Mouse (Mus musculus) neural tube, embryonic 11.5 days (tissue): ENCODE measurements around the gene Anxa4. TPM values are rescaled to one million over a fixed set of nuclear protein-coding genes. Genes with fewer than 3 reads are reported as not detected.

Experiments
- ATAC-seq: fragments of 200-750 bp; cut with Nextera tagmentation; 2 replicates; pipeline ENCODE4 v1.8.0; 2017; ENCODE audit warnings: moderate number of reproducible peaks, mild to moderate bottlenecking, moderate TSS enrichment, moderate library complexity; ENCODE audit not compliant: insufficient read depth, low FRiP score, low TSS enrichment
- DNase-seq: peaks from one replicate; pipeline ENCODE4 v3.0.0-alpha.2; 2015; ENCODE audit warnings: low spot score
- H3K27ac ChIP-seq: fragments of 300-500 bp; sonication (generic); 2 replicates; pipeline ENCODE4 v1.5.1; 2014; ENCODE audit warnings: low read depth, mild to moderate bottlenecking, low read length
- H3K27me3 ChIP-seq: fragments of 300-500 bp; sonication (generic); 2 replicates; pipeline ENCODE4 v1.6.1; 2014; ENCODE audit warnings: mild to moderate bottlenecking, low read length, mixed read lengths; ENCODE audit not compliant: control insufficient read depth, insufficient read depth
- H3K36me3 ChIP-seq: fragments of 300-500 bp; sonication (generic); 2 replicates; pipeline ENCODE4 v1.6.1; 2014; ENCODE audit warnings: mild to moderate bottlenecking, low read length, moderate library complexity, mixed read lengths; ENCODE audit not compliant: control insufficient read depth, insufficient read depth
- H3K4me1 ChIP-seq: fragments of 300-500 bp; sonication (generic); 2 replicates; pipeline ENCODE4 v1.6.1; 2014; ENCODE audit warnings: low read length, mixed read lengths; ENCODE audit not compliant: control insufficient read depth, insufficient read depth
- H3K4me2 ChIP-seq: fragments of 300-500 bp; sonication (generic); 2 replicates; pipeline ENCODE4 v1.6.1; 2014; ENCODE audit warnings: low read depth, mild to moderate bottlenecking, moderate library complexity
- H3K4me3 ChIP-seq: fragments of 300-500 bp; sonication (generic); 2 replicates; pipeline ENCODE4 v1.5.1; 2014; ENCODE audit warnings: low read depth, low read length
- H3K9ac ChIP-seq: fragments of 300-500 bp; sonication (generic); 2 replicates; pipeline ENCODE4 v1.6.1; 2014; ENCODE audit warnings: mild to moderate bottlenecking, low read length
- H3K9me3 ChIP-seq: fragments of 300-500 bp; sonication (generic); 2 replicates; pipeline ENCODE4 v1.6.1; 2016; ENCODE audit warnings: low read length; ENCODE audit not compliant: control insufficient read depth
- WGBS: fragments of 180-500 bp; shearing (Covaris S2); extraction: QIAGEN DNeasy Blood & Tissue Kit; methylation state at CpG from one replicate; pipeline ENCODE4 v1.1.7; 2014; 5-methylcytosine and 5-hydroxymethylcytosine counted together
- polyA plus RNA-seq: library from polyadenylated mRNA; unstranded; fragments of >200 nt; fragmentation: Nextera tagmentation; extraction: Ambion mirVana; gene quantifications from 2 replicates; pipeline ENCODE4 v1.2.1, GENCODE M21; 2014

Gene Anxa4
- polyA plus RNA-seq, 1 experiment from 2014 or later, result 6.9 TPM

DNA sequence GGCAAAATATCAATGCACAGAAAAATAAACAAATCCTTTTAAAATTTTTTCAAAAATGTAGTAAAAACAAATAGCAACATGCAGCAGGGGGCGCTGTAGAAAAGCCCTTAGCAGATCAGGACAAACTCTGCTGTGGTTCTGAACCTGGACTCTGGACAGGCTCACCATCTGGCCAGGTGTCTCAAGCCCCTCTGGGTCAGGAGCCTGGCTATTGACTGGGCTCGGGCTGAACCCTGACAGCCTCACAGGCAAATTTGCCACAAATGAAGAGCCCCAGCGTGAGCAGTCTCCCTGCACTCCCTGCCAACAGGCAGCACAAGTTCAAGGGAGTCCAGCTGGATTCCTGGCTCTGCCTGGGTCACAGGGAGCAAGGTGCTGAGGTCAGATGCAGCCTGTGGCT lies 20.0 kb upstream of the Anxa4 start:
- Histone ChIP-seq H3K4me3 (no peak overlapping the region), H3K27me3 (no peaks in the 10 kb centered on the region), H3K4me1 (no peaks in the 10 kb centered on the region), H3K27ac (no peak overlapping the region), H3K36me3 (no peaks in the 10 kb centered on the region), H3K9me3 (no peaks in the 10 kb centered on the region), H3K9ac (no peak overlapping the region), H3K4me2 (no peak overlapping the region)
- 19% methylated on average over 3 of the region's 3 CpGs for WGBS
- ATAC-seq, result no peak
- DNase-seq, result peak; percentile 42

- Histone ChIP-seq H3K4me2 (no peak overlapping the region), H3K9ac (no peak overlapping the region), H3K9me3 (no peaks in the 10 kb centered on the region), H3K27me3 (no peaks in the 10 kb centered on the region), H3K27ac (no peak overlapping the region), H3K4me1 (no peaks in the 10 kb centered on the region), H3K4me3 (no peak overlapping the region), H3K36me3 (no peaks in the 10 kb centered on the region)
- 67% methylated on average over 4 of the region's 4 CpGs for WGBS
- DNase-seq, result no peak
- no peak for ATAC-seq
These were observed 19.5 kb upstream of the Anxa4 start for GRCm38 (mm10) chr6:86812919-86813318.

GRCm38 (mm10) chr6:86806455-86807086 lies 13.2 kb upstream of the Anxa4 start:
- Histone ChIP-seq H3K27me3 (no peaks in the 10 kb centered on the region), H3K27ac (no peak overlapping the region), H3K36me3 (no peaks in the 10 kb centered on the region), H3K9ac (no peak overlapping the region), H3K4me1 (no peaks in the 10 kb centered on the region), H3K4me2 (no peak overlapping the region), H3K4me3 (no peak overlapping the region), H3K9me3 (no peaks in the 10 kb centered on the region)
- 5% methylated on average over 5 of the region's 5 CpGs for WGBS
- DNase-seq (peak; percentile 58), ATAC-seq (no peak)

- H3K9me3 ChIP-seq, result no peaks in the 10 kb centered on the region
- H3K27me3 ChIP-seq, result no peaks in the 10 kb centered on the region
- no peak overlapping the region for H3K4me2 ChIP-seq
- ATAC-seq (no peak), DNase-seq (no peak)
- WGBS, result 86% methylated on average over 3 of the region's 3 CpGs
- no peaks in the 10 kb centered on the region for H3K36me3 ChIP-seq
- H3K4me3 ChIP-seq, result no peak overlapping the region
- H3K9ac ChIP-seq, result no peak overlapping the region
- no peaks in the 10 kb centered on the region for H3K4me1 ChIP-seq
- H3K27ac ChIP-seq, result no peak overlapping the region
These were observed 11.3 kb upstream of the Anxa4 start for GRCm38 (mm10) chr6:86804646-86805045.

- Histone ChIP-seq H3K36me3 (no peaks in the 10 kb centered on the region), H3K27ac (no peak overlapping the region), H3K9ac (no peak overlapping the region), H3K27me3 (no peaks in the 10 kb centered on the region), H3K9me3 (no peaks in the 10 kb centered on the region), H3K4me1 (no peaks in the 10 kb centered on the region), H3K4me2 (no peak overlapping the region), H3K4me3 (no peak overlapping the region)
- no peak for DNase-seq
- ATAC-seq, result no peak
- 45% methylated on average over 11 of the region's 11 CpGs for WGBS
These were observed 8.0 kb upstream of the Anxa4 start for GRCm38 (mm10) chr6:86801431-86801830.

GRCm38 (mm10) chr6:86800467-86800866 lies 7.1 kb upstream of the Anxa4 start:
- no peaks in the 10 kb centered on the region for H3K36me3 ChIP-seq
- H3K4me2 ChIP-seq, result no peak overlapping the region
- no peak for ATAC-seq
- DNase-seq, result no peak
- no peak overlapping the region for H3K9ac ChIP-seq
- no peak overlapping the region for H3K27ac ChIP-seq
- no peaks in the 10 kb centered on the region for H3K27me3 ChIP-seq
- H3K4me3 ChIP-seq, result no peak overlapping the region
- no peaks in the 10 kb centered on the region for H3K4me1 ChIP-seq
- no peaks in the 10 kb centered on the region for H3K9me3 ChIP-seq
- WGBS, result 90% methylated on average over 3 of the region's 3 CpGs

GRCm38 (mm10) chr6:86797455-86797854 lies 4.1 kb upstream of the Anxa4 start:
- whole genome bisulfite sequencing, result 65% methylated on average over 4 of the region's 4 CpGs

DNA sequence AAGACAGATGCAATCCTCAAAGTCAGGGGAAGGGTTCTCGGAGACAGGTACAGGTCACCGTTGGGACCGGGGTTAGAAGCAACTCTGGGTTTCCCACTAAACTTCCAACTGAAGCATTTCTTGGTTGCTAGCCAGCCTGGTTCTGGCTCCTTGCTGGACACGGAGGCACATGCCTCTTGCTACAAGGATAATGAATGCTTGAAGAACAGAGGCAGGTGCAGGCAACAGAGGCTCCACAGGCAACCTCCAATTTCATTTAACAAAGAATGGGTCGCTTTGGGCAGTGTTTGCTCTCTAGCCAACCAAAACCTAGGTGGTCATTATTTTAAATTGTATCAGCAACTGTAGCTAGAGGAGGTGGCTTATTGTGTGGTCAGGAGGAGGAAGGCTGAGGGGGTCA lies 573 bp upstream of the Anxa4 start:
- H3K4me1 ChIP-seq, result peaks cover 2% of the 10 kb centered on the region; the same call in 1 of the 2 replicates
- ATAC-seq, result no peak
- H3K9ac ChIP-seq, result no peak overlapping the region
- H3K4me3 ChIP-seq, result peak overlapping the region; percentile 50; the same call in 1 of the 2 replicates
- H3K27me3 ChIP-seq, result peaks cover 13% of the 10 kb centered on the region
- H3K36me3 ChIP-seq, result no peaks in the 10 kb centered on the region
- no peaks in the 10 kb centered on the region for H3K9me3 ChIP-seq
- no peak overlapping the region for H3K27ac ChIP-seq
- WGBS, result 50% methylated on average over 5 of the region's 5 CpGs
- peak overlapping the region; percentile 97; the same call in 1 of the 2 replicates for H3K4me2 ChIP-seq
- DNase-seq, result no peak

More at GRCm38 (mm10) chr6:86797455-86797854, 4.1 kb upstream of the Anxa4 start:
- Histone ChIP-seq H3K36me3 (no peaks in the 10 kb centered on the region), H3K4me3 (no peak overlapping the region), H3K4me1 (peaks cover 2% of the 10 kb centered on the region; the same call in 1 of the 2 replicates), H3K27ac (no peak overlapping the region), H3K4me2 (no peak overlapping the region), H3K27me3 (peaks cover 9% of the 10 kb centered on the region), H3K9ac (no peak overlapping the region), H3K9me3 (no peaks in the 10 kb centered on the region)
- no peak for DNase-seq
- ATAC-seq, result no peak

GRCm38 (mm10) chr6:86790351-86790943 lies 2.9 kb downstream of the Anxa4 start:
- no peak overlapping the region for H3K4me2 ChIP-seq
- no peak overlapping the region for H3K4me3 ChIP-seq
- H3K9ac ChIP-seq, result no peak overlapping the region
- 91% methylated on average over 10 of the region's 10 CpGs for WGBS
- DNase-seq, result no peak
- H3K4me1 ChIP-seq, result peaks cover 2% of the 10 kb centered on the region; the same call in 1 of the 2 replicates
- H3K9me3 ChIP-seq, result no peaks in the 10 kb centered on the region
- H3K27ac ChIP-seq, result no peak overlapping the region
- peaks cover 13% of the 10 kb centered on the region for H3K27me3 ChIP-seq
- no peak for ATAC-seq
- no peaks in the 10 kb centered on the region for H3K36me3 ChIP-seq
